Mouse (Mus musculus): ENCODE measurements around the gene Noto. TPM values are rescaled to one million over a fixed set of nuclear protein-coding genes. Genes with fewer than 3 reads are reported as not detected.
A peak's percentile ranks its signal among the peaks of the same experiment; 100 is the strongest.

The Noto gene
- polyA plus RNA-seq, 1 experiment from 2014 or later: not detected

- Histone ChIP-seq H3K27me3 (ENCODE audit: control insufficient read depth, insufficient read depth, low read length) (peaks cover 4% of the 10 kb centered on the region), H3K27ac (replicated peaks; ENCODE audit: low read depth, low read length) (no peak overlapping the region), H3K9me3 (replicated peaks; ENCODE audit: control insufficient read depth, low read length) (no peaks in the 10 kb centered on the region), H3K9ac (replicated peaks; ENCODE audit: low read length) (no peak overlapping the region), H3K36me3 (replicated peaks; ENCODE audit: control insufficient read depth, insufficient read depth, low read depth, low read length) (no peaks in the 10 kb centered on the region), H3K4me3 (ENCODE audit: low read depth, low read length) (no peak overlapping the region), H3K4me2 (ENCODE audit: low read depth, low read length) (no peak overlapping the region), H3K4me1 (ENCODE audit: control insufficient read depth, insufficient read depth, low read length) (no peaks in the 10 kb centered on the region)
- 47% methylated on average over 2 of the region's 2 CpGs for WGBS
- DNase-seq (ENCODE audit: low spot score) (no peak), ATAC-seq (replicated peaks; ENCODE audit: insufficient number of reproducible peaks, low FRiP score, low TSS enrichment, low read depth) (no peak)
Measured at GRCm38 (mm10) chr6:85402613-85403012, 21.1 kb upstream of the Noto start.

GRCm38 (mm10) chr6:85403039-85403438 lies 20.6 kb upstream of the Noto start:
- ATAC-seq (replicated peaks; ENCODE audit: insufficient number of reproducible peaks, low FRiP score, low TSS enrichment, low read depth): no peak
- Histone ChIP-seq H3K9me3 (replicated peaks; ENCODE audit: control insufficient read depth, low read length) (no peaks in the 10 kb centered on the region), H3K4me1 (ENCODE audit: control insufficient read depth, insufficient read depth, low read length) (no peaks in the 10 kb centered on the region), H3K36me3 (replicated peaks; ENCODE audit: control insufficient read depth, insufficient read depth, low read depth, low read length) (no peaks in the 10 kb centered on the region), H3K4me2 (ENCODE audit: low read depth, low read length) (no peak overlapping the region), H3K27ac (replicated peaks; ENCODE audit: low read depth, low read length) (no peak overlapping the region), H3K27me3 (ENCODE audit: control insufficient read depth, insufficient read depth, low read length) (peaks cover 5% of the 10 kb centered on the region), H3K9ac (replicated peaks; ENCODE audit: low read length) (no peak overlapping the region), H3K4me3 (ENCODE audit: low read depth, low read length) (no peak overlapping the region)
- no peak for DNase-seq (ENCODE audit: low spot score)
- WGBS: 83% methylated on average over 10 of the region's 10 CpGs

GRCm38 (mm10) chr6:85409003-85409402 lies 14.7 kb upstream of the Noto start:
- Histone ChIP-seq H3K27me3 (ENCODE audit: control insufficient read depth, insufficient read depth, low read length) (peaks cover 29% of the 10 kb centered on the region), H3K4me1 (ENCODE audit: control insufficient read depth, insufficient read depth, low read length) (peaks cover 5% of the 10 kb centered on the region; the same call in 1 of the 2 replicates), H3K9ac (replicated peaks; ENCODE audit: low read length) (peak overlapping the region; percentile 34; the same call in 1 of the 2 replicates), H3K9me3 (replicated peaks; ENCODE audit: control insufficient read depth, low read length) (no peaks in the 10 kb centered on the region), H3K4me3 (ENCODE audit: low read depth, low read length) (0 out of 2 replicates have a peak overlapping the region, but pooled peaks have one; percentile 5), H3K4me2 (ENCODE audit: low read depth, low read length) (peak overlapping the region; percentile 32), H3K36me3 (replicated peaks; ENCODE audit: control insufficient read depth, insufficient read depth, low read depth, low read length) (no peaks in the 10 kb centered on the region), H3K27ac (replicated peaks; ENCODE audit: low read depth, low read length) (no peak overlapping the region)
- WGBS: under 1% methylated on average over 31 of the region's 31 CpGs
- no peak for ATAC-seq (replicated peaks; ENCODE audit: insufficient number of reproducible peaks, low FRiP score, low TSS enrichment, low read depth)
- DNase-seq (ENCODE audit: low spot score): peak; percentile 41

- peak; percentile 68 for ATAC-seq (replicated peaks; ENCODE audit: insufficient number of reproducible peaks, low FRiP score, low TSS enrichment, low read depth)
- H3K27me3 ChIP-seq (ENCODE audit: control insufficient read depth, insufficient read depth, low read length): peaks cover 29% of the 10 kb centered on the region
Measured at GRCm38 (mm10) chr6:85410771-85411273, 12.9 kb upstream of the Noto start.

GRCm38 (mm10) chr6:85415829-85416228 lies 7.9 kb upstream of the Noto start:
- H3K4me2 ChIP-seq (ENCODE audit: low read depth, low read length): no peak overlapping the region
- no peaks in the 10 kb centered on the region for H3K36me3 ChIP-seq (replicated peaks; ENCODE audit: control insufficient read depth, insufficient read depth, low read depth, low read length)
- H3K9me3 ChIP-seq (replicated peaks; ENCODE audit: control insufficient read depth, low read length): no peaks in the 10 kb centered on the region
- WGBS: 63% methylated on average over 3 of the region's 3 CpGs
- H3K27ac ChIP-seq (replicated peaks; ENCODE audit: low read depth, low read length): no peak overlapping the region
- DNase-seq (ENCODE audit: low spot score) (no peak), ATAC-seq (replicated peaks; ENCODE audit: insufficient number of reproducible peaks, low FRiP score, low TSS enrichment, low read depth) (no peak)
- no peak overlapping the region for H3K9ac ChIP-seq (replicated peaks; ENCODE audit: low read length)
- H3K4me3 ChIP-seq (ENCODE audit: low read depth, low read length): no peak overlapping the region
- no peaks in the 10 kb centered on the region for H3K4me1 ChIP-seq (ENCODE audit: control insufficient read depth, insufficient read depth, low read length)
- H3K27me3 ChIP-seq (ENCODE audit: control insufficient read depth, insufficient read depth, low read length): no peaks in the 10 kb centered on the region

More at GRCm38 (mm10) chr6:85410771-85411273, 12.9 kb upstream of the Noto start:
- Histone ChIP-seq H3K27ac (replicated peaks; ENCODE audit: low read depth, low read length) (no peak overlapping the region), H3K4me3 (ENCODE audit: low read depth, low read length) (no peak overlapping the region), H3K4me1 (ENCODE audit: control insufficient read depth, insufficient read depth, low read length) (peaks cover 5% of the 10 kb centered on the region; the same call in 1 of the 2 replicates), H3K4me2 (ENCODE audit: low read depth, low read length) (no peak overlapping the region), H3K9me3 (replicated peaks; ENCODE audit: control insufficient read depth, low read length) (no peaks in the 10 kb centered on the region), H3K9ac (replicated peaks; ENCODE audit: low read length) (no peak overlapping the region), H3K36me3 (replicated peaks; ENCODE audit: control insufficient read depth, insufficient read depth, low read depth, low read length) (no peaks in the 10 kb centered on the region)
- DNase-seq (ENCODE audit: low spot score): peak; percentile 88
- 9% methylated on average over 13 of the region's 13 CpGs for WGBS

GRCm38 (mm10) chr6:85419150-85419549 lies 4.5 kb upstream of the Noto start:
- H3K9me3 ChIP-seq (replicated peaks; ENCODE audit: control insufficient read depth, low read length): no peaks in the 10 kb centered on the region
- 90% methylated on average over 2 of the region's 2 CpGs for WGBS
- no peak for DNase-seq (ENCODE audit: low spot score)

GRCm38 (mm10) chr6:85431274-85431841 lies 7.7 kb downstream of the Noto start:
- no peaks in the 10 kb centered on the region for H3K27me3 ChIP-seq (ENCODE audit: control insufficient read depth, insufficient read depth, low read length)
- peak overlapping the region; percentile 84 for H3K4me2 ChIP-seq (ENCODE audit: low read depth, low read length)
- H3K9me3 ChIP-seq (replicated peaks; ENCODE audit: control insufficient read depth, low read length): no peaks in the 10 kb centered on the region
- 45% methylated on average over 8 of the region's 8 CpGs for WGBS
- DNase-seq (ENCODE audit: low spot score): no peak
- no peaks in the 10 kb centered on the region for H3K36me3 ChIP-seq (replicated peaks; ENCODE audit: control insufficient read depth, insufficient read depth, low read depth, low read length)
- H3K4me3 ChIP-seq (ENCODE audit: low read depth, low read length): peak overlapping the region; percentile 92
- peak overlapping the region; percentile 89 for H3K9ac ChIP-seq (replicated peaks; ENCODE audit: low read length)
- no peak; the same call in none of the 2 replicates for ATAC-seq (replicated peaks; ENCODE audit: insufficient number of reproducible peaks, low FRiP score, low TSS enrichment, low read depth)
- no peaks in the 10 kb centered on the region for H3K4me1 ChIP-seq (ENCODE audit: control insufficient read depth, insufficient read depth, low read length)
- H3K27ac ChIP-seq (replicated peaks; ENCODE audit: low read depth, low read length): no peak overlapping the region

More at GRCm38 (mm10) chr6:85419150-85419549, 4.5 kb upstream of the Noto start:
- no peak overlapping the region for H3K27ac ChIP-seq (replicated peaks; ENCODE audit: low read depth, low read length)
- H3K36me3 ChIP-seq (replicated peaks; ENCODE audit: control insufficient read depth, insufficient read depth, low read depth, low read length): no peaks in the 10 kb centered on the region
- no peaks in the 10 kb centered on the region for H3K4me1 ChIP-seq (ENCODE audit: control insufficient read depth, insufficient read depth, low read length)
- peaks cover 4% of the 10 kb centered on the region; the same call in 1 of the 2 replicates for H3K27me3 ChIP-seq (ENCODE audit: control insufficient read depth, insufficient read depth, low read length)
- ATAC-seq (replicated peaks; ENCODE audit: insufficient number of reproducible peaks, low FRiP score, low TSS enrichment, low read depth): no peak
- no peak overlapping the region for H3K4me3 ChIP-seq (ENCODE audit: low read depth, low read length)
- no peak overlapping the region for H3K4me2 ChIP-seq (ENCODE audit: low read depth, low read length)
- H3K9ac ChIP-seq (replicated peaks; ENCODE audit: low read length): no peak overlapping the region

- peak; percentile 79 for ATAC-seq (replicated peaks; ENCODE audit: insufficient number of reproducible peaks, low FRiP score, low TSS enrichment, low read depth)
- Histone ChIP-seq H3K36me3 (replicated peaks; ENCODE audit: control insufficient read depth, insufficient read depth, low read depth, low read length) (no peaks in the 10 kb centered on the region), H3K9me3 (replicated peaks; ENCODE audit: control insufficient read depth, low read length) (no peaks in the 10 kb centered on the region), H3K27ac (replicated peaks; ENCODE audit: low read depth, low read length) (no peak within 1 kb of the TSS), H3K4me2 (ENCODE audit: low read depth, low read length) (peak within 1 kb of the TSS; percentile 84), H3K27me3 (ENCODE audit: control insufficient read depth, insufficient read depth, low read length) (no peaks in the 10 kb centered on the region), H3K9ac (replicated peaks; ENCODE audit: low read length) (peak within 1 kb of the TSS; percentile 89), H3K4me1 (ENCODE audit: control insufficient read depth, insufficient read depth, low read length) (no peaks in the 10 kb centered on the region), H3K4me3 (ENCODE audit: low read depth, low read length) (peak within 1 kb of the TSS; percentile 92)
- peak; percentile 89 for DNase-seq (ENCODE audit: low spot score)
- 0% methylated on average over 39 of the region's 39 CpGs for WGBS
Measured at GRCm38 (mm10) chr6:85431842-85432431, 8.3 kb downstream of the Noto start, which contains the start of gene Smyd5. Gene Smyd5, plus strand, starts transcription at chr6:85431989.

Data from embryonic facial prominence, embryonic 11.5 days (tissue).